Mouse (Mus musculus) mouse trophoblast stem cell (cell line): Measurements from ENCODE around the gene Zdhhc20.

Experiments
- in situ Hi-C, 2 experiments: fragments of 300-500 bp; cut with MseI, MboI; formaldehyde crosslinking; loops; 2 replicates in 1 of 2; 3 replicates in 1 of 2; pipeline ENCODE4 v1.15.1; 2025

Zdhhc20 gene

GRCm38 (mm10) chr14:57825788-57826751 lies 64.0 kb downstream of the Zdhhc20 start, which contains the start of the genes Ska3 and Mrpl57:
Gene Ska3, minus strand, starts transcription at chr14:57826185.
Gene Mrpl57, plus strand, starts transcription at chr14:57826234.
- in situ Hi-C loops, result no loop called here

GRCm38 (mm10) chr14:57820839-57821238 lies 69.2 kb downstream of the Zdhhc20 start:
- in situ Hi-C loops, result no loop called here

GRCm38 (mm10) chr14:57811844-57812243 lies 78.2 kb downstream of the Zdhhc20 start:
- in situ Hi-C loops, result no loop called here

GRCm38 (mm10) chr14:57810886-57811285 lies 79.2 kb downstream of the Zdhhc20 start:
- in situ Hi-C loops, result no loop called here

- in situ Hi-C loops, result no loop called here
These were observed 81.5 kb downstream of the Zdhhc20 start for GRCm38 (mm10) chr14:57808558-57808957.

- in situ Hi-C loops, result no loop called here
These were observed 86.3 kb downstream of the Zdhhc20 start for GRCm38 (mm10) chr14:57803731-57804130.

- in situ Hi-C loops, result loop anchor here in 1 of 2 experiments (10.0 kb wide), 1 partner anchor 113 kb away; no protein-coding TSS in a partner anchor
These were observed 91.8 kb downstream of the Zdhhc20 start, which contains the start of gene Sap18 for GRCm38 (mm10) chr14:57797991-57798931. Gene Sap18, plus strand, starts transcription at chr14:57798180.

GRCm38 (mm10) chr14:57797551-57797950 lies 92.5 kb downstream of the Zdhhc20 start:
- in situ Hi-C loops, result loop anchor here in 1 of 2 experiments (10.0 kb wide), 1 partner anchor 113 kb away; no protein-coding TSS in a partner anchor

- in situ Hi-C loops, result loop anchor here in 1 of 2 experiments (10.0 kb wide), 1 partner anchor 106 kb away; no protein-coding TSS in a partner anchor
These were observed 98.9 kb downstream of the Zdhhc20 start for GRCm38 (mm10) chr14:57791171-57791570.

- in situ Hi-C loops, result loop anchor here in 1 of 2 experiments (10.0 kb wide), 1 partner anchor 105 kb away; no protein-coding TSS in a partner anchor
These were observed 100.3 kb downstream of the Zdhhc20 start for GRCm38 (mm10) chr14:57789759-57790158.

GRCm38 (mm10) chr14:57789311-57789710 lies 100.8 kb downstream of the Zdhhc20 start:
- in situ Hi-C loops, result no loop called here

- in situ Hi-C loops, result no loop called here
These were observed 102.7 kb downstream of the Zdhhc20 start for GRCm38 (mm10) chr14:57787406-57787805.
